Mouse (Mus musculus) hindbrain, postnatal 0 days (tissue): ENCODE measurements around the gene Ltbp1. TPM values are rescaled to one million over a fixed set of nuclear protein-coding genes. Genes with fewer than 3 reads are reported as not detected.

ENCODE experiments used
- ATAC-seq: fragments of 200-750 bp; cut with Nextera tagmentation; 2 replicates; pipeline ENCODE4 v1.8.0; 2017; ENCODE audit warnings: mild to moderate bottlenecking, moderate TSS enrichment, moderate library complexity
- DNase-seq: peaks from one replicate; pipeline ENCODE4 v3.0.0-alpha.2; 2015; ENCODE audit warnings: low spot score
- H3K27ac ChIP-seq: fragments of 300-500 bp; sonication (generic); 2 replicates; pipeline ENCODE4 v1.5.1; 2014; ENCODE audit warnings: mild to moderate bottlenecking
- H3K27me3 ChIP-seq: fragments of 300-500 bp; sonication (generic); 2 replicates; pipeline ENCODE4 v1.6.1; 2014; ENCODE audit warnings: low read length, mixed read lengths; ENCODE audit not compliant: insufficient read depth
- H3K36me3 ChIP-seq: fragments of 300-500 bp; sonication (generic); 2 replicates; pipeline ENCODE4 v1.6.1; 2014; ENCODE audit warnings: low read length, mixed read lengths; ENCODE audit not compliant: insufficient read depth
- H3K4me1 ChIP-seq: fragments of 300-500 bp; sonication (generic); 2 replicates; pipeline ENCODE4 v1.6.1; 2014; ENCODE audit warnings: antibody characterized with exemption, low read length, mixed read lengths; ENCODE audit not compliant: insufficient read depth
- H3K4me2 ChIP-seq: fragments of 300-500 bp; sonication (generic); 2 replicates; pipeline ENCODE4 v1.6.1; 2014; ENCODE audit warnings: low read depth, mild to moderate bottlenecking, low read length, moderate library complexity, mixed read lengths
- H3K4me3 ChIP-seq: fragments of 300-500 bp; sonication (generic); 2 replicates; pipeline ENCODE4 v1.5.1; 2014; ENCODE audit warnings: low read length
- H3K9ac ChIP-seq: fragments of 300-500 bp; sonication (generic); replicated peaks from 2 replicates; pipeline ENCODE4 v1.6.1; 2014; ENCODE audit warnings: mild to moderate bottlenecking, low read length, moderate library complexity, mixed read lengths
- H3K9me3 ChIP-seq: fragments of 300-500 bp; sonication (generic); 2 replicates; pipeline ENCODE4 v1.6.1; 2016; ENCODE audit warnings: low read length, mixed read lengths
- CTCF ChIP-seq: IDR thresholded peaks from 2 replicates; pipeline ENCODE4 v1.5.1; 2016; ENCODE audit warnings: antibody characterized with exemption, control low read depth, low read depth
- WGBS: fragments of 180-500 bp; shearing (Covaris S2); extraction: QIAGEN DNeasy Blood & Tissue Kit; methylation state at CpG from one replicate; pipeline ENCODE4 v1.1.7; 2014; 5-methylcytosine and 5-hydroxymethylcytosine counted together
- polyA plus RNA-seq: library from polyadenylated mRNA; unstranded; fragments of >200 nt; fragmentation: Nextera tagmentation; extraction: Ambion mirVana; gene quantifications from 2 replicates; pipeline ENCODE4 v1.2.1, GENCODE M21; 2015
- total RNA-seq: library from RNA; depleted of rRNA; stranded (reverse); fragments of >200 nt; gene quantifications from 2 replicates; pipeline ENCODE4 v1.2.3, GENCODE M21; 2014

Ltbp1 gene
- total and polyA plus RNA-seq, 2 experiments from 2014 or later, result 1.7 to 5.0 TPM

DNA sequence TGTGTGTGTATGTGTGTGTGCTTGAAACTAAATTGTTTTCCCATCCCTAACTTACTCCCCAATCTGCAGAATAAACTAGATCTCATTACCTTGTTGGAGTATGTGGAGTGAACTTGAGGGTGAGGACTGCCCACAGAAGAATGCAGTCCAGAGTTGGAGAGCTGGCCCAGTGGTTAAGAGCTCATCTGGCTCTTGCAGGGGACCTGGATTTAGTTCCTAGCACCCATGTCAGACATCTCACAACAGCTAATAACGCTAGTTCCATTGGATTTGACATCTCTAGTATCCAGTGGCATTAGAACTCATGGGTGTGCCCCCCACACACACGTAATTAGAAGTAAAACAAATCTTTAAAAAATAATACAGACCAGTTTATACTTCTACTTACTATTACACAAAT, 428.8 kb downstream of the Ltbp1 start:
- no peak for ATAC-seq

DNA sequence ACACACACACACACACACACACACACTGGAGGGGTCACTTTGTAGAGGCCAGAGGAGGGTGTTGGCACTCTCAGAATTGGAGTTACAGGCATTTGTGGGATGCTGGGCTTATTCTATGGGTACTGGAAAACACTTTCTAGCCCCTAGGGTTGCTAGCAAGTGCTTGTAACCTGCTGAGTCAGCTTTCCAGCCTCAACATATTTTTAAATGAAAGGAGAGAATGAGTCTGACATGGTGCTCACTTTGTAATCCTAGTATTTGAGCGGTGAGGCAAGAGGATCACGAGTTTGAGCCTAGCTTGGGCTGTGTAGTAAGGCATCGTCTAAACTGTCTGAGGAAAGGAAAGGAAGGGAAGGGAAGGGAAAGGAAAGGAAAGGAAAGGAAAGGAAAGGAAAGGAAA, 429.5 kb downstream of the Ltbp1 start:
- no peak for ATAC-seq
- no peaks in the 10 kb centered on the region for H3K36me3 ChIP-seq
- no peak for TF ChIP-seq CTCF
- no peaks in the 10 kb centered on the region for H3K27me3 ChIP-seq
- 86% methylated on average over 3 of the region's 3 CpGs for WGBS
- DNase-seq, result no peak
- H3K9ac ChIP-seq, result no peak overlapping the region
- H3K27ac ChIP-seq, result no peak overlapping the region
- H3K4me3 ChIP-seq, result no peak overlapping the region
- no peaks in the 10 kb centered on the region for H3K4me1 ChIP-seq
- no peak overlapping the region for H3K4me2 ChIP-seq
- no peaks in the 10 kb centered on the region for H3K9me3 ChIP-seq

More for the DNA sequence above, 428.8 kb downstream of the Ltbp1 start:
- WGBS, result 92% methylated on average over 2 of the region's 2 CpGs
- Histone ChIP-seq H3K36me3 (no peaks in the 10 kb centered on the region), H3K9me3 (no peaks in the 10 kb centered on the region), H3K4me1 (no peaks in the 10 kb centered on the region), H3K27ac (no peak overlapping the region), H3K4me2 (no peak overlapping the region), H3K27me3 (no peaks in the 10 kb centered on the region), H3K9ac (no peak overlapping the region), H3K4me3 (no peak overlapping the region)
- TF ChIP-seq CTCF, result no peak
- DNase-seq, result no peak

DNA sequence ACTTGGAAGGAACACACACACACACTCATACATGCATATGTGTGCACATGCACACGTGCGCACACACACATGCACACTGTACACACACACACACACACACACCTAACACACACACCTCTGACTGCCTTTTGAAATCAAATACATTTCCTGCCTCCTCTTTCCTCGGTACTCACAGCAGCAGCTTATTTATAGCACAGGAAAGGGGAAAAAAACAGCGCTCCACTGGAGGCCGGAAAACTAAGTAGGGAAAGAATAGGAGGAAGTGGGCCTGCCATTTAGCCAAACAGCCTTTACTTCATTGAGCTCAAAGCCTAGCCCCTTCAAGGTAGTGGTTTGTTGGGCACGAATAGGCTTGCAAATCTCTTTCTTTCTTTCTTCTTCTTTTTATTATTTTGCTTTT, 430.2 kb downstream of the Ltbp1 start, which contains the start of gene Rasgrp3:
Gene Rasgrp3 (plus strand): TSS at position 298 of the 400 bp plus-strand sequence.
- no peak within 1 kb of the TSS for H3K27ac ChIP-seq
- no peak within 1 kb of the TSS for H3K4me2 ChIP-seq
- no peaks in the 10 kb centered on the region for H3K4me1 ChIP-seq
- 69% methylated on average over 6 of the region's 6 CpGs for WGBS
- DNase-seq (no peak), ATAC-seq (no peak)
- H3K9ac ChIP-seq, result no peak within 1 kb of the TSS
- no peaks in the 10 kb centered on the region for H3K9me3 ChIP-seq
- H3K4me3 ChIP-seq, result 0 out of 2 replicates have a peak within 1 kb of the TSS, but pooled peaks have one; percentile 4
- TF ChIP-seq CTCF, result no peak
- H3K27me3 ChIP-seq, result no peaks in the 10 kb centered on the region
- no peaks in the 10 kb centered on the region for H3K36me3 ChIP-seq

DNA sequence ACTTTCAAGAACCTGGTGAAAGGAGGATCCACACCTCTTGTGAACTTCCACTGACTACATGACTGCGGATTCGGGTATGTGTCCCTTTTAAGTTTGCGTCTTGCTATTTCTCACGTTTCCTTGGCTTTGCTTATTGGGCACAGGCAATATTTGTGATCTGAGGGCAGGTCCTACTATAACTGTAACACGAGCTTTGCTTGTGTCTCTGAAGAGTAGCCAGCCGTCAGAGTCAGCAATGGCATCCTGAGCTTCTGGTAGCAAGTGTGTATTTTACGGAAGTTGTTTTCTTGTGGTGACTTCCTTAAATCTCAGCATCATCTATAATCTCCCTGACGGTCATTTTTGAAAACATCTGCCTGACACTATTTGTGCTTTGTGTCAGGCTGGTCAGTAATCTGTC, 430.7 kb downstream of the Ltbp1 start:
- ATAC-seq, result no peak
- H3K9ac ChIP-seq, result no peak overlapping the region
- H3K9me3 ChIP-seq, result no peaks in the 10 kb centered on the region
- H3K36me3 ChIP-seq, result no peaks in the 10 kb centered on the region
- no peaks in the 10 kb centered on the region for H3K27me3 ChIP-seq
- WGBS, result 84% methylated on average over 8 of the region's 8 CpGs
- no peaks in the 10 kb centered on the region for H3K4me1 ChIP-seq
- no peak for TF ChIP-seq CTCF
- no peak overlapping the region for H3K4me3 ChIP-seq
- DNase-seq, result no peak
- H3K27ac ChIP-seq, result no peak overlapping the region
- H3K4me2 ChIP-seq, result no peak overlapping the region

DNA sequence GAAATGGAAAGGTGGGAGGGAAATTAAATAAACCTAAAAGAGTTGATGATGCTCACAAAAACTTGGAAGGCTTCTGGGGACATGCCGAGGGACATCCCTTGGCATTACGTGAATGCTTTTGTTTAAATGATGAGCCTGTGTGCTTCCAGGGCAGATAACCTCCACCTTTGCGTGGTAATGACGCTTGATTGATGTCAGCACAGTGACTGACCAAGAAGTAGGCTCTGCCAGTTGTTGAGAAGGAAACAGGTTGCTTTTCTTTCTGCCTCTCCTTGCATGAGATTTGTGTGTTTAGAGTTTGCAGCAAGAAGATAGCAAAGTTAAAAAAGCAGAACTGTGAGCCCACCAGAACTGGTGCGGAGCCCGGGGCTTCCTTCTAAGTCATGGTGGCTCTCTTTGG, 431.5 kb downstream of the Ltbp1 start:
- DNase-seq, result no peak
- Histone ChIP-seq H3K4me3 (0 out of 2 replicates have a peak overlapping the region, but pooled peaks have one; percentile 4), H3K9ac (no peak overlapping the region), H3K27ac (no peak overlapping the region), H3K27me3 (no peaks in the 10 kb centered on the region), H3K9me3 (no peaks in the 10 kb centered on the region), H3K4me2 (no peak overlapping the region), H3K4me1 (no peaks in the 10 kb centered on the region), H3K36me3 (no peaks in the 10 kb centered on the region)
- no peak for ATAC-seq
- 78% methylated on average over 6 of the region's 6 CpGs for WGBS
- TF ChIP-seq CTCF, result no peak

DNA sequence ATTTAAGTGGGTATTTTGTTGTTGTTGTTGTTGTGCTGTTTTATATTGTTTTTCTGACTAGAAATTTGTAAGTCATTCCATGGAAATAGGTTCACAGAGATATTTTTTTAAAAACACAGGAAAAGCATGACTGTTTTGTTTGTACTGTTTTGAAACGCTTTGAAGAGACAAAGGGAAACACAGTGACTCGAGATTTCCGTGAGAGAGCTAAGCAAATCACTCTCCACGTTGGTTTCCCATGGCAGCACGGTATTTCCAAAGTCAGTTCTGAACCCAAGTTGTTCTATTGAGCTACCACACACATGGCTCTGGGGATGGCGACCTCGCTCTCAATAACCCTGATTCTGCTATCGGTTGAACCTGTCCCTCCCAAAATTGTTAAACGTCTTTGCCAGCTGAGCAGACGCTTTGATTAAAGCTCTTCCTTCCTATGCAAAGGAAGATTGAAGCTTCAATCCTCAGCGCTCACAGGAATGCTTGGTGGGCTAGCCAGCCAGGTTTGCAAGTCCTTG, 431.9 kb downstream of the Ltbp1 start:
- H3K4me2 ChIP-seq, result no peak overlapping the region
- DNase-seq, result no peak
- H3K36me3 ChIP-seq, result no peaks in the 10 kb centered on the region
- no peak overlapping the region for H3K9ac ChIP-seq
- no peak for ATAC-seq
- H3K9me3 ChIP-seq, result no peaks in the 10 kb centered on the region
- H3K27ac ChIP-seq, result no peak overlapping the region
- H3K27me3 ChIP-seq, result no peaks in the 10 kb centered on the region
- 0 out of 2 replicates have a peak overlapping the region, but pooled peaks have one; percentile 6 for H3K4me3 ChIP-seq
- 61% methylated on average over 11 of the region's 11 CpGs for WGBS
- no peaks in the 10 kb centered on the region for H3K4me1 ChIP-seq
- TF ChIP-seq CTCF, result no peak

DNA sequence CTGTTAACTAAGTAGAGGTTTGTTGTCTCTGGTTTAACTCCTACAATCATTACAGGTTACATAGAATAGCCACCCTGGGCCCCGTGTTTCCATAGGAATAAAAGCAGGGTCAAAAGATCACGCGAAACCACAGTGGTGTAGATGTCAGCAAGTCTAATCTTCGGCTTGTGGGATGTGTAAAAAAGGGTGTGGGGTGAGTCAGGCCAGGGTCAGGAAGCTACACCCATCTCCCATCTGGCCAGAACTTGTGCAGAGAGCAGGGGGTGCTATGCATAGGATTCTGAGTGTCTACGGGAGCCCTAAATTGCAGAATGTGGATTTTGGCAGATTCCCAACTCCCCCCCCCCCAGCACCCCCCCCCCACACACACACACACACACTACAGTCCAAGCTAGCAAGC, 432.8 kb downstream of the Ltbp1 start:
- WGBS, result 54% methylated on average over 5 of the region's 5 CpGs
- no peaks in the 10 kb centered on the region for H3K27me3 ChIP-seq

More for the DNA sequence above, 432.8 kb downstream of the Ltbp1 start:
- Histone ChIP-seq H3K27ac (no peak overlapping the region), H3K4me1 (no peaks in the 10 kb centered on the region), H3K9ac (no peak overlapping the region), H3K36me3 (no peaks in the 10 kb centered on the region), H3K4me3 (no peak overlapping the region), H3K9me3 (no peaks in the 10 kb centered on the region), H3K4me2 (no peak overlapping the region)
- no peak for ATAC-seq
- DNase-seq, result no peak
- no peak for TF ChIP-seq CTCF
